Mouse (Mus musculus): ENCODE results near the gene Gm7029. TPM values are rescaled to one million over a fixed set of nuclear protein-coding genes. Genes with fewer than 3 reads are reported as not detected.

Gene Gm7029
- not detected for polyA plus RNA-seq (2017; shearing (Covaris generic))

DNA sequence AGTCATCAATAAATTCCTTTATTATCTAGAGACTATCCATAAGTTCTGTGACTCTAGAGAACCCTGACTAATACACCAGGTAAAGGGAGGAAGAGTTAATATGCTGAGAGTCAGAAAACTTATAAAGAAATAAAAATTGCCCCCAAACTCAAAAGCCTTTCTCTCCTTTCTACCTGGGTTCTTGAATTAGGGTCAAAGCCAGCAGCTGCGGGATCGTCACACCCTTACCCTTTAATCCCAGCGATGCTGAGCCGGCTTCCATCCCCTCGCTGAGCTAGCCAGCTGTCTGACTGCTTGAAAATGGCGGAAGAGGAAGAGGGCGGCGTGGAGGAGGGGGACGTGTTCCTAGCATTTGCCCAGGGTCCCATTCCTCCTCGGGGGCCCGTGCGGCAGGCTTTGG lies at the start of gene Gm7029:
Gene Gm7029 (plus strand): TSS at position 301 of the 400 bp plus-strand sequence.

DNA sequence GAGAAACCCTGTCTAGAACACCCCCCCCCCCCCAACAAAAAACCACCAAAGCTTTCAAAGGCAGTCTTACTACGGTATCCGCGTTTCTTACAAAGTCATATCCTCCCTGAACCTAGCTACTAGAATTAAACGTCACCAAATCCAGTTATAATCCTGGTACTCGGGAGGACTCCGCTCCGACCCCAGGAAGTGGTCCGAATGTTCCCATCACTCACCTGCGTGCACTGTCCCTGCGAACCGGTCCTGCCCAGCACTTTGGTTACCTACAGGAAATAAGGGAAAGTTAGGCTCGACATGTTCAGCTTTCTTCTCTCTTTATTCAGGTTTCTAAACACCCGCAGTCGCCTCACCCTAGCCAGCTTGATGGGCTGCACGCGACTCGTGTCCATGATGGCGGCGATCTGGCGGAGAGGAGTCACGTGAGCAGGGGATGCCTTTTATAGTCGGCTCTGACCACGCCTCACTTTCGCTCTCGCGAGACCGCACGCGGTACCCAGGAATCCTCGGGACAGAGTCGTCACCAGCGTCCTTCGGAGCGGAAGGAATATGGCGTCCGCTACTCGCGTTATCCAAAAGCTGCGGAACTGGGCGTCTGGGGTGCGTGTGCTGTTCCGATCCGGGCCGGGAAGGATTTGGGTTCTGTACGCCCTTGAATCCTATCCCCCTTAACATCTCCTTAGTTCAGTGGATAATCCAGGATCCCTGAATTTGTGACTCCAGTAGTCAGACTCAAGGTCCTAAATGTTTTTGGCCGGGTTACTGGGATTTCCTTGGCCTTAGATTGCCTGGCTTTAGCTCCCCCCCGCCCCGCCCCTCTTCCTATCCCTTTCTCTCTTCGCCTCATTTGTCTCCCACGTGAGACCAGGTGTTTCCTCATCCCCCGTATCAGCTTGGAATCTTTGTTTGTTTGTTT lies 49.3 kb upstream of the Gm7029 start, which contains the start of the genes Rps28 and Ndufa7:
Gene Rps28 (minus strand): TSS at position 479 of the 913 bp plus-strand sequence.
Gene Ndufa7 (plus strand): TSS at position 489 of the 913 bp plus-strand sequence.

DNA sequence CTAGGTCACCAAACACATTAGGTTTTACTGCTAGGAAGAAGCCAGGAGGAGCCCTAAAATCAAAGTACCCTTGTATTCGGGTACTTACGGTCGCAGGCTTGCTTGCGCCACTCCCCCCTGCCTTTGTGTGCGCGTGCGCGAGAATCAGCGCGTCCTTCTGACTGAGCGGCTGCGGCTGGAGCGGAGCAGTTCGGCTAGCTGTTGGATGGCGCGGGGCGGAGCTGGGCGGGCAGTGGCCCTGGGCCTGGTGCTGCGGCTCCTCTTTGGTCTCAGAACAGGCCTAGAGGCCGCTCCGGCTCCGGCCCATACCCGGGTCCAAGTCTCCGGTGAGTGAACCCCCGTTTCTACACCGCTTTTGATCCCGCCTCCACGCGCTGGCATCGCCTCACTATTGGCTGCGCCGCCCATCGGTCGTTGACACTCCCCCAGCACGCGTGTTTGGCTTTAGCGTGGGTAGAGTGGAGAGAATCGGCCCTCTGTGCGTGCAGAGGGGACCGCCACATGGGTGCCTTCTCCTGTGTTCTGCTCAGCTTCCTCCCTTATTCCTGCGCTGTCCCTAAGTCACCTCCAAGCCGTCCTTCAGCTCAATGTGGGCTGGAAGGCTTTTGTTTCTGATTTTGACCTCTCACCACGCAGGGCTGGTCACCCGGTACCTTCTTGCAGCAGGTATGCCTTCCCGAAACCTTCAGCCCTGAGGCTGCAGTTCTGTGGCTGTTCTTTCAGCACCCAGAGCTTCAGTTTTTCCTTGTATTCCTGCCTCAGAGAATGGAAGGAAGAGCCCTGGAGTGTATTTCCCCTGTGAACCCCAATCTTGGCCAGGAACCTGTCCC lies 30.5 kb upstream of the Gm7029 start, which contains the start of gene Cd320:
Gene Cd320 (plus strand): TSS at position 126 of the 830 bp plus-strand sequence.

DNA sequence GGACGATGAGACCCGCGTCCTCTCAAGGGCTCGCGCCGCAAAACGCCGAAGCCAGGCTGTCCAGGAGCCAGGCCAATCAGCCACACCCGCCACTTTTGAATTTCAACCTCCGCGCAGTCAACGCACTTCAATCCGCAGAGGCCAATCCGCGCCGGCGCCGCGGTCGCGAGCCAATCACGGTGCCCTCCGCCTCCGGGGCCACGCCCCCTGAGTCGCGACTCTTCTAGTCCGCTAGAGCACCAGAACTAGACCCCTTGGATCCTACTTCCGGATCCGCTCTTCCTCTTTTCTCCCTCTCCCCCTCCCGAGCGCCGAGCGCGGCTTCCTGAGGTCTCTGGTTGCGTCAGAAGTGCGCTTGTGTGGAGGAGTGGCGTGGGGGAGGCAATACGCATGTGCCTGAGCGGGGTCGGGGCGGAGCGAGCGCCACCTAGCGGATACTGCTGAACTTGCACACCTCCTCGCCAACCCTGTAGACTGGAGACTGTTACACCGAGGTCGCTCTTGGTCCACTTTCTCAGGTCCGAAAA lies 17.0 kb downstream of the Gm7029 start, which contains the start of gene Kifc1:
Gene Kifc1 (minus strand): TSS at position 129 of the 527 bp plus-strand sequence.

DNA sequence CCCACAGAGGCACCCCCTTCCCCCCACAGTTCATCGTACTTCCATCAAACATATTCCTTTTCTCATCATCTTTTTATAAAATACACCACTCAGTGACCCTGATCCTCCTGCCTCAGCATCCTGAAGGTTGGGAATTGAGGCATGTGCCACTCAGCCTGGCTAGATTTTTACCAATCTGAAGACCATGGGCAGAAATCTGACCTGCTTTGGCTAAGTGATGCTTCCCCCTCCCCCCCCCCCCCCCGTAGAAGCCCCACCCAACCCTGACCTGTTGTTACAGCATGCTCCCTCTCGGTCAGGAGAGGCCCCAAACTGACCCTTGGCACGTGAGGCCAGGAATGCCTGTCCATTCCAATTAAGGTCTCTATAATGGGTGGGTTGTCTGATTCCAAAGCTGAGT lies 31.2 kb downstream of the Gm7029 start, which contains the start of gene Platr17:
Gene Platr17 (plus strand): TSS at position 301 of the 400 bp plus-strand sequence.

DNA sequence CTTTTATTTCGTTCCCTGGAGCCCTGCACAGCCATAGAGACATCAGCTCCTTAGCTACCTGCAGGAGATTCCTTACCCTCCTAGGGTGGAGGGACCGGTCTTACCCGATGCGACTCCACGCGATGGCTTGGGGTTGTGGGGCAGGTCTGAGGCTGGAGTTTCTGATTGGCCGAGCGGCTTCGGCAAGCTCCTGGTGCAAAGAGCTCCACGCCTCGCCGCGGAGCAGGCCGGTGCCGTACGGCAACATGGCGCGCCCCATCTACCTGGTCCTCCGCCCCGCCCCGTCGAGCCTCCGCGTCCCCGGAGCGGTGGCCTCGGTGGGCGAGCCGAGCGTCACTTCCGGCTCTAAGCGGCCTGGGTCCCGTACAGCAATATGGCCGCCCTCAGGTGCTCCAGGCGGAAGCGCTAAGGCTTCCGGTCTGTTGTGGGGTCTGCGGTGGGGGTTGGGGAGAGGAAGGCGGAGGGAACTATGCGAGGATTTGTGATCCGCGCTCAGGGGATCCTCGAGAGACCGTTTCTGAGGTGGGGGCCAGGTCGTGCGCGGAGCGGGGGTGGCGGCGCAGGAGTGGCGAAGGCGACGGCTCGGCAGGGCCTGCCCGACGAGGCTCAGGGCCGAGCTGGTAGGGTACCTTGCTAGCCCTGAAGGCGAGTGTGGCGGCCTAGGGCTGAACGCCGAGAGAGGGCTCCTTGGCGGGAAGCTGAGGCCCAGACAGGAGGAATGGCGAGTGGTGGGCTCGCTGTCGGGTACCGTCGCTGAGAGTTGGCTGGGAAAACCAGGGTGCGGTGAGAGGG lies 35.6 kb downstream of the Gm7029 start, which contains the start of gene Daxx:
Gene Daxx (plus strand): TSS at position 338 of the 792 bp plus-strand sequence.

DNA sequence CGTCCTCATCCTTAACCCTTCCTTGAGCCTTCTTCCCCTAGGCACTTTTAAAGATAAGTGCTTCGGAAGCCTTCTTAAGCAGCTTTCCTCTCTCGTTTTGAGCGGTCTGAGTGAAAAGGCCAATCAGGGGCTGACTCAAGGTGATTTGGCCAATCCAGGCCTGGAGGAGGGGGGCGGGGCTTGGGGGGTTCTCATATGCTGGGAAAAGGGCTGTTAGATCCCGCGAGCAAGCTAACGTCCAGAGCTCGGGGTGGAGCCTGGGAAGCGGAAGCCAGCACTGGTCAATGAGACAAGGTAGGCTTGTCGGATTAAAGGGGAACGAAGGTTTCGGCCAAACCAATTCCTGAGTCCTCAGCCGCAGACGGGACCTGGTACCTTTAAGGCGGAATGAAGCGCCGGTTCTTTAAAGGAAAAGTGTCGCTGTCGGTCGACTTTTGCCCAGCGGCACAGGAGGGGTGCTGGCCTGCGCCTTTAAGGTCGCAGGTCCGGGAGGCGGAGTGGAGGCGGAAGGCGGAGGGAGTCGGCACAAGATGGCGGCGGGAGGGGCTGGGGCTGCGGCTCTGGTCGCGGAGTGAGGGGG lies 42.1 kb downstream of the Gm7029 start, which contains the start of the genes Tapbp and Zbtb22:
Gene Tapbp (plus strand): TSS at position 229 of the 580 bp plus-strand sequence.
Gene Zbtb22 (plus strand): TSS at position 234 of the 580 bp plus-strand sequence.

Other genes with a start within 250 kb of the Gm7029 start
- gene Zfp414, start 244.7 kb upstream of the Gm7029 start, polyA plus RNA-seq (2017; shearing (Covaris generic)), result 58.2 TPM
- 2.0 TPM for gene Pram1, start 235.8 kb upstream of the Gm7029 start, polyA plus RNA-seq (2017; shearing (Covaris generic))
- 416 TPM for gene Hnrnpm, start 187.0 kb upstream of the Gm7029 start, polyA plus RNA-seq (2017; shearing (Covaris generic))
- gene March2, start 155.2 kb upstream of the Gm7029 start, polyA plus RNA-seq (2017; shearing (Covaris generic)), result 50.9 TPM
- 298 TPM for gene Rab11b, start 113.3 kb upstream of the Gm7029 start, polyA plus RNA-seq (2017; shearing (Covaris generic))
- 4.4 TPM for gene Angptl4, start 92.0 kb upstream of the Gm7029 start, polyA plus RNA-seq (2017; shearing (Covaris generic))
- 3.4 TPM for gene Kank3, start 63.3 kb upstream of the Gm7029 start, polyA plus RNA-seq (2017; shearing (Covaris generic))
- gene Rps28, start 49.3 kb upstream of the Gm7029 start, polyA plus RNA-seq (2017; shearing (Covaris generic)), result 1,074 TPM
- 386 TPM for gene Ndufa7, start 49.3 kb upstream of the Gm7029 start, polyA plus RNA-seq (2017; shearing (Covaris generic))
- gene Cd320, start 30.7 kb upstream of the Gm7029 start, polyA plus RNA-seq (2017; shearing (Covaris generic)), result 32.2 TPM
- 8.5 TPM for gene Kifc1, start 16.8 kb downstream of the Gm7029 start, polyA plus RNA-seq (2017; shearing (Covaris generic))
- 5.0 TPM for gene Platr17, start 31.3 kb downstream of the Gm7029 start, polyA plus RNA-seq (2017; shearing (Covaris generic))
- 132 TPM for gene Daxx, start 35.6 kb downstream of the Gm7029 start, polyA plus RNA-seq (2017; shearing (Covaris generic))
- gene Tapbp, start 42.1 kb downstream of the Gm7029 start, polyA plus RNA-seq (2017; shearing (Covaris generic)), result 697 TPM
- 20.2 TPM for gene Zbtb22, start 42.1 kb downstream of the Gm7029 start, polyA plus RNA-seq (2017; shearing (Covaris generic))
- 135 TPM for gene Rgl2, start 55.7 kb downstream of the Gm7029 start, polyA plus RNA-seq (2017; shearing (Covaris generic))
- 140 TPM for gene Pfdn6, start 66.5 kb downstream of the Gm7029 start, polyA plus RNA-seq (2017; shearing (Covaris generic))
- 58.5 TPM for gene Wdr46, start 66.8 kb downstream of the Gm7029 start, polyA plus RNA-seq (2017; shearing (Covaris generic))
- gene B3galt4, start 77.7 kb downstream of the Gm7029 start, polyA plus RNA-seq (2017; shearing (Covaris generic)), result 30.8 TPM
- gene Vps52, start 82.0 kb downstream of the Gm7029 start, polyA plus RNA-seq (2017; shearing (Covaris generic)), result 89.2 TPM
- gene Rps18, start 82.2 kb downstream of the Gm7029 start, polyA plus RNA-seq (2017; shearing (Covaris generic)), result 2,816 TPM
- 13,533 TPM for gene H2-K1, start 126.5 kb downstream of the Gm7029 start, polyA plus RNA-seq (2017; shearing (Covaris generic))
- gene Ring1, start 150.8 kb downstream of the Gm7029 start, polyA plus RNA-seq (2017; shearing (Covaris generic)), result 21.4 TPM
- 41.5 TPM for gene H2-Ke6, start 154.2 kb downstream of the Gm7029 start, polyA plus RNA-seq (2017; shearing (Covaris generic))
- 132 TPM for gene Slc39a7, start 157.8 kb downstream of the Gm7029 start, polyA plus RNA-seq (2017; shearing (Covaris generic))
- 22.6 TPM for gene Rxrb, start 158.0 kb downstream of the Gm7029 start, polyA plus RNA-seq (2017; shearing (Covaris generic))
- 3.3 TPM for gene Col11a2, start 165.6 kb downstream of the Gm7029 start, polyA plus RNA-seq (2017; shearing (Covaris generic))
- gene H2-Oa, start 218.5 kb downstream of the Gm7029 start, polyA plus RNA-seq (2017; shearing (Covaris generic)), result 34.3 TPM
- gene H2-DMa, start 245.7 kb downstream of the Gm7029 start, polyA plus RNA-seq (2017; shearing (Covaris generic)), result 108 TPM
- 142 TPM for gene Brd2, start 248.8 kb downstream of the Gm7029 start, polyA plus RNA-seq (2017; shearing (Covaris generic))